Mouse (Mus musculus) thymus, postnatal 25 days (tissue): ENCODE measurements around the gene Rrh.

Experiments used
- DNase-seq: peaks from one replicate; pipeline ENCODE4 v3.0.0; 2022

The Rrh gene

GRCm38 (mm10) chr3:129822206-129822775, at the start of gene Rrh:
Rrh (minus strand) TSS chr3:129822587.
- DNase-seq, result no peak

- peak; percentile 52 for DNase-seq
Observed at GRCm38 (mm10) chr3:129863698-129864097, 41.3 kb upstream of the Rrh start.

GRCm38 (mm10) chr3:129862592-129862991, 40.2 kb upstream of the Rrh start:
- DNase-seq, result no peak

- DNase-seq, result no peak
Observed at GRCm38 (mm10) chr3:129846846-129847245, 24.5 kb upstream of the Rrh start.

GRCm38 (mm10) chr3:129845868-129846267, 23.5 kb upstream of the Rrh start:
- DNase-seq, result no peak

- no peak for DNase-seq
Observed at GRCm38 (mm10) chr3:129838017-129838416, 15.6 kb upstream of the Rrh start.

GRCm38 (mm10) chr3:129836965-129837364, 14.6 kb upstream of the Rrh start:
- DNase-seq, result no peak

- DNase-seq, result no peak
Observed at GRCm38 (mm10) chr3:129836051-129836697, 13.8 kb upstream of the Rrh start.

GRCm38 (mm10) chr3:129835388-129835934, 13.1 kb upstream of the Rrh start, which contains the start of gene Cfi:
Cfi (plus strand) TSS chr3:129835884.
- DNase-seq, result no peak

GRCm38 (mm10) chr3:129831035-129831568, 8.7 kb upstream of the Rrh start, which contains the start of gene Gar1:
Gar1 (minus strand) TSS chr3:129831396.
- DNase-seq, result peak; percentile 93

- peak; percentile 61 for DNase-seq
Observed at GRCm38 (mm10) chr3:129830626-129831025, 8.2 kb upstream of the Rrh start.

- DNase-seq, result no peak
Observed at GRCm38 (mm10) chr3:129827691-129828090, 5.3 kb upstream of the Rrh start.

GRCm38 (mm10) chr3:129826691-129827090, 4.3 kb upstream of the Rrh start:
- no peak for DNase-seq

GRCm38 (mm10) chr3:129824891-129825290, 2.5 kb upstream of the Rrh start:
- no peak for DNase-seq

- no peak for DNase-seq
Observed at GRCm38 (mm10) chr3:129824146-129824545, 1.8 kb upstream of the Rrh start.

GRCm38 (mm10) chr3:129823293-129823692, 906 bp upstream of the Rrh start:
- peak; percentile 5 for DNase-seq

- no peak for DNase-seq
Observed at GRCm38 (mm10) chr3:129821736-129822135, 651 bp downstream of the Rrh start.

- DNase-seq, result no peak
Observed at GRCm38 (mm10) chr3:129820847-129821246, 1.5 kb downstream of the Rrh start.

GRCm38 (mm10) chr3:129803765-129804164, 18.6 kb downstream of the Rrh start, which contains the start of gene Lrit3:
Lrit3 (minus strand) TSS chr3:129804030.
- no peak for DNase-seq

GRCm38 (mm10) chr3:129799011-129799410, 23.4 kb downstream of the Rrh start:
- DNase-seq, result no peak

GRCm38 (mm10) chr3:129798551-129798950, 23.8 kb downstream of the Rrh start:
- no peak for DNase-seq

- DNase-seq, result no peak
Observed at GRCm38 (mm10) chr3:129797341-129797740, 25.0 kb downstream of the Rrh start.

- no peak for DNase-seq
Observed at GRCm38 (mm10) chr3:129793801-129794200, 28.6 kb downstream of the Rrh start.

- no peak for DNase-seq
Observed at GRCm38 (mm10) chr3:129782746-129783145, 39.6 kb downstream of the Rrh start.
